In the genomic region with DNA sequence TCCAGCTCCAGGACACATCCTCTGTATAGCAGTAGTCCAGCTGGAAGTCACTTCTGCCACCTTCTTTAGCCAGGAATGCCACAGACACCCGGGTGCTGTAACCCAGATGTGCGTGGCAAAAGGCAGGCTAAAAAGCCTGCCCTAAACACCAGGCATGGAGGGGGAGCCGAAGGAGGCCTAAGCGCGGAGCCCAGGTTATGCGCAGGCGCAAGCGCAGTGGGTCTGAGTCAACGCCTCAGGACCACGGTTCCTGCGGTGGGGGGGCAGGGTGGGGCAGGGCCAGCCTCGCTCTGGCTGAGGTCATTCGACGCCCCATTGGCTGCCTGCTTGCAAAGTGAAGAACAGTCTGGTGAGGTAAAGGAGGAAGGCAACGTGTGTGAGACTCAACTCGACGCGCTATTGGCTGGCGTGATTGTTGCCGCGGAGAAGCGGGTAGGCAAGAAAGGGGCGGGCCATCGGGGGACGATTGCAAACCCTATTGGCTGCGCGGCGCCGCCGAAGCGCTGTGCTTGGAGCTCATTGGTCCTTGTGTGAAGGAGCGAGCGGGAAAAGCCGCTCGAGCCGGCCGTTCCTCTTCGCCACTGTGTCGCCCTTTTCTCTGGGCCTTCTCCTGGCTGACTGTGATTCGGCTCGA, we compare ENCODE assay signal across 20 mouse cellular contexts. TPM values are rescaled to one million over a fixed set of nuclear protein-coding genes. Genes with fewer than 3 reads are reported as not detected.
DNase-seq lines count a peak whose midpoint lies in the region; ATAC-seq and TF ChIP-seq lines count a peak whose summit lies in the region.
"Had no signal": no experiment of that assay in that cellular context is flagged by ENCODE, and none has a peak within 500 bp of the region (broad histone marks: within the 10 kb centered on the region; RNA-seq: fewer than 3 reads in every experiment).

A gene (minus strand): TSS at position 410 of the 634 bp plus-strand sequence.
A gene (plus strand): TSS at position 526 of the 634 bp plus-strand sequence.

- H3K4me1 ChIP-seq in hindbrain, postnatal 0 days (ENCODE audit: insufficient read depth, low read length): no peaks in the 10 kb centered on the region
- H3K4me1 ChIP-seq: kidney, embryonic 15.5 days had no signal

- no peak for TF ChIP-seq CTCF in hindbrain, postnatal 0 days (IDR thresholded peaks at IDR 0.05; ENCODE audit: low read depth)

- DNase-seq in embryo, embryonic 11 days: peak; percentile 28
- no peak for DNase-seq in embryo, embryonic 10.5 days (ENCODE audit: low spot score)
- peak; percentile 49 for DNase-seq in retina, postnatal 1 day
- no peak for DNase-seq in retina, embryonic 14.5 days (ENCODE audit: low spot score)
- no peak for DNase-seq in hindbrain, postnatal 0 days (ENCODE audit: low spot score)
- peak; percentile 67 for DNase-seq in testis, postnatal 10 days (ENCODE audit: low spot score)
- no peak for DNase-seq in urinary bladder, postnatal 14 days (ENCODE audit: low spot score)
- no peak for DNase-seq in frontal cortex, postnatal 14 days (ENCODE audit: low spot score in 2 of 2)
- DNase-seq: cerebellum, adult 9-10 months; gastrocnemius, adult 2 months had no signal

- 52% methylated on average over 41 of the region's 41 CpGs for WGBS in hindbrain, postnatal 0 days

- H3K27ac ChIP-seq in hindbrain, postnatal 0 days: no peak within 1 kb of the TSS
- H3K27ac ChIP-seq: gastrocnemius, adult 2 months; kidney, embryonic 15.5 days; liver, embryonic 15.5 days; macrophage had no signal

- no peaks in the 10 kb centered on the region for H3K36me3 ChIP-seq in hindbrain, postnatal 0 days (ENCODE audit: insufficient read depth, low read length)
- H3K36me3 ChIP-seq: G1E; heart, embryonic 12.5 days; kidney, embryonic 15.5 days; liver, embryonic 15.5 days had no signal

- H3K4me3 ChIP-seq in hindbrain, postnatal 0 days (ENCODE audit: low read length): no peak within 1 kb of the TSS
- H3K4me3 ChIP-seq: gastrocnemius, adult 2 months; heart, embryonic 12.5 days; kidney, embryonic 15.5 days; liver, embryonic 15.5 days; myocyte had no signal

- H3K27me3 ChIP-seq in hindbrain, postnatal 0 days (ENCODE audit: insufficient read depth, low read length): no peaks in the 10 kb centered on the region

- no peak within 1 kb of the TSS for H3K4me2 ChIP-seq in hindbrain, postnatal 0 days (ENCODE audit: low read depth, low read length)
- H3K4me2 ChIP-seq: heart, embryonic 12.5 days; kidney, embryonic 15.5 days; liver, embryonic 15.5 days had no signal

- ATAC-seq in hindbrain, postnatal 0 days: peak; percentile 54; the same call in 1 of the 2 replicates
- ATAC-seq: activated CD4-positive, CD25-positive, alpha-beta regulatory T cell, adult 4 months had no signal

- H3K9ac ChIP-seq in hindbrain, postnatal 0 days (replicated peaks; ENCODE audit: low read length): no peak within 1 kb of the TSS
- H3K9ac ChIP-seq: heart, embryonic 12.5 days; kidney, embryonic 15.5 days; liver, embryonic 15.5 days had no signal

- no peaks in the 10 kb centered on the region for H3K9me3 ChIP-seq in hindbrain, postnatal 0 days (ENCODE audit: low read length)
- H3K9me3 ChIP-seq: G1E; kidney, embryonic 15.5 days; liver, embryonic 15.5 days had no signal

RNA-seq across cellular contexts. Expression of the first gene that starts in this region (rescaled TPM):
- total RNA-seq in hindbrain, postnatal 0 days (2014; rRNA removed): not detected in 2 replicates
- not detected in 2 replicates for polyA plus RNA-seq in hindbrain, postnatal 0 days (2015; fragmentation: Nextera tagmentation; extraction: Ambion mirVana)
- total RNA-seq: gastrocnemius, adult 2 months; hematopoietic stem cell, adult 5-6 weeks; left cerebral cortex, postnatal 36 days had no signal
- polyA plus RNA-seq: activated CD4-positive, CD25-positive, alpha-beta regulatory T cell, adult 4 months; G1E; heart, embryonic 12.5 days; kidney, embryonic 15.5 days; liver, embryonic 15.5 days; macrophage; myocyte; spleen, adult 2 months had no signal

RNA-seq across cellular contexts. Expression of the second gene that starts in this region (rescaled TPM):
- 1.7 TPM in 1 of 2 replicates, not detected in the other for total RNA-seq in hindbrain, postnatal 0 days (2014; rRNA removed)
- polyA plus RNA-seq in hindbrain, postnatal 0 days (2015; fragmentation: Nextera tagmentation; extraction: Ambion mirVana): 0.10 and 0.18 TPM in 2 replicates
- total RNA-seq: G1E; gastrocnemius, adult 2 months; hematopoietic stem cell, adult 5-6 weeks; left cerebral cortex, postnatal 36 days had no signal
- polyA plus RNA-seq: activated CD4-positive, CD25-positive, alpha-beta regulatory T cell, adult 4 months; G1E; heart, embryonic 12.5 days; kidney, embryonic 15.5 days; liver, embryonic 15.5 days; macrophage; myocyte; spleen, adult 2 months had no signal

Comparison
In these comparisons a context has a peak if more than half of its experiments do, and no peak if none do; other contexts are left out.
1. DNase-seq: peak in embryo, embryonic 11 days (single experiment), retina, postnatal 1 day (single experiment) and testis, postnatal 10 days (single experiment); none in embryo, embryonic 10.5 days (single experiment), retina, embryonic 14.5 days (single experiment), hindbrain, postnatal 0 days (single experiment), urinary bladder, postnatal 14 days (single experiment) and frontal cortex, postnatal 14 days (0 of 2).